Mouse (Mus musculus) kidney, postnatal 4 days (tissue): ENCODE data around the gene Sin3b.
A peak's percentile ranks its signal among the peaks of the same experiment; 100 is the strongest.
"Not testable (repeated sequence)": the region's sequence is repeated elsewhere in the genome, so short reads cannot be mapped to it uniquely, and the experiment has no call there.

Experiments
- DNase-seq, 2 experiments: peaks; one replicate each; pipeline ENCODE4 v3.0.0; 2021; ENCODE audit warnings: mixed read lengths in 2 of 2

Sin3b gene

GRCm38 (mm10) chr8:72722769-72723650, at the start of gene Sin3b:
TSS of gene Sin3b (plus strand) at chr8:72723285.
- peak; percentile 98 for DNase-seq

- DNase-seq: no peak
Observed at GRCm38 (mm10) chr8:72674184-72674583, 48.9 kb upstream of the Sin3b start.

- no peak for DNase-seq
Observed at GRCm38 (mm10) chr8:72676436-72676835, 46.6 kb upstream of the Sin3b start.

- DNase-seq: not testable (repeated sequence)
Observed at GRCm38 (mm10) chr8:72676844-72677243, 46.2 kb upstream of the Sin3b start.

- no peak for DNase-seq
Observed at GRCm38 (mm10) chr8:72677331-72677730, 45.8 kb upstream of the Sin3b start.

- peak; percentile 77 to 81 for DNase-seq
Observed at GRCm38 (mm10) chr8:72680133-72680532, 43.0 kb upstream of the Sin3b start.

- DNase-seq: no peak
Observed at GRCm38 (mm10) chr8:72682051-72682687, 40.9 kb upstream of the Sin3b start.

GRCm38 (mm10) chr8:72683010-72683521, 40.0 kb upstream of the Sin3b start:
- peak in 1 of 2 experiments; percentile 6 for DNase-seq

GRCm38 (mm10) chr8:72683572-72684099, 39.4 kb upstream of the Sin3b start:
- DNase-seq: not testable (repeated sequence)

- DNase-seq: no peak
Observed at GRCm38 (mm10) chr8:72698349-72698926, 24.6 kb upstream of the Sin3b start.

GRCm38 (mm10) chr8:72712569-72712968, 10.5 kb upstream of the Sin3b start:
- DNase-seq: no peak

GRCm38 (mm10) chr8:72716594-72716993, 6.5 kb upstream of the Sin3b start:
- DNase-seq: no peak

GRCm38 (mm10) chr8:72720541-72720940, 2.5 kb upstream of the Sin3b start:
- no peak for DNase-seq

GRCm38 (mm10) chr8:72723651-72724001, 541 bp downstream of the Sin3b start:
- DNase-seq: peak; percentile 55 to 65

- no peak for DNase-seq
Observed at GRCm38 (mm10) chr8:72728636-72729035, 5.6 kb downstream of the Sin3b start.

GRCm38 (mm10) chr8:72735001-72735400, 11.9 kb downstream of the Sin3b start:
- DNase-seq: no peak

GRCm38 (mm10) chr8:72736868-72737267, 13.8 kb downstream of the Sin3b start:
- DNase-seq: no peak

GRCm38 (mm10) chr8:72746061-72746460, 23.0 kb downstream of the Sin3b start:
- DNase-seq: peak; percentile 64 to 72

GRCm38 (mm10) chr8:72749846-72750245, 26.8 kb downstream of the Sin3b start:
- DNase-seq: no peak

GRCm38 (mm10) chr8:72750266-72750665, 27.2 kb downstream of the Sin3b start:
- no peak for DNase-seq

- no peak for DNase-seq
Observed at GRCm38 (mm10) chr8:72751126-72751525, 28.0 kb downstream of the Sin3b start.

GRCm38 (mm10) chr8:72752289-72752688, 29.2 kb downstream of the Sin3b start:
- DNase-seq: peak in 1 of 2 experiments; percentile 3

GRCm38 (mm10) chr8:72753165-72753564, 30.1 kb downstream of the Sin3b start:
- DNase-seq: peak in 1 of 2 experiments; percentile 1
